Mouse (Mus musculus) CD4-positive helper T cell, adult 2 months (primary cell): ENCODE results near the gene Faf2.

Experiments used
- DNase-seq: peaks from one replicate; pipeline ENCODE4 v3.0.0-alpha.2; 2012; ENCODE audit warnings: low read depth, missing footprints, low spot score

Gene Faf2

DNA sequence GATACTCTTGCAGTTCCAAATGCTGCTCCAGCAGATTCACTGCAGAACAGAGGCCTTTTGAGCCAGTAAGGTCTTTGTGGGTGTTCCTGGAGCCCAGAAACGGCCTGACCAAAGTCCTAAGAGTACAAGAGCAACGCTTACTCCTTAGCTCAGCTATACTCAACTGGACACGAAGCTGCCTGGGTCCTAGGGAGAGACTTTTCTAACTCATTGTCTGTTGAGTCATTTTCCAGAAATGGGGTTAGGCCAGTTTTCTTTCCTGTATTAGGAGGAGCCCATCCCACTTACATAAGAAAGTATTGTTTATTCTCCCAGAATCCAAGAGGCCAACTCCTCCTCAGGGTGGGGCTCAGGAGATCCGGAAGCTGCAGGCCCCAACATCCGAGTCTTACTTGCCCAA lies 16.2 kb upstream of the Faf2 start:
- DNase-seq: no peak

DNA sequence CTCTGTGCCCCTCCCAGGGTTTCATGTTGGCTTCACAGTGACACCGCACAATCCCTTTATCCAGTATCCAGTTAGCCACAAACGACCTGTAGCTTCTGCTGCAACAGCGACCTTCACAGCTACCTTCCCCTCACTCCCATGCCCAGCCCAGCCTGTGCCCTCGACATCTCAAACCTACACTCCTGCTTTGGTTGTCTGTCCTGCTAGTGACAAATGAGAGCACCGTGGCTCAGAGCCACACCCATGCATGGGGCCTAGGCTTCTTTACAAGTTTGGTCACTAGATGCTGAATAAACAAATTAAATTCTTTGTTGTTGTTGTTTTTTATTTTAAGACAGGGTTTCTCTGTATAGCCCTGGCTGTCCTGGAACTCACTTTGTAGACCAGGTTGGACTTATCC lies 14.4 kb upstream of the Faf2 start:
- DNase-seq: no peak

GRCm38 (mm10) chr13:54608002-54608401 lies 13.6 kb upstream of the Faf2 start:
- DNase-seq: no peak

DNA sequence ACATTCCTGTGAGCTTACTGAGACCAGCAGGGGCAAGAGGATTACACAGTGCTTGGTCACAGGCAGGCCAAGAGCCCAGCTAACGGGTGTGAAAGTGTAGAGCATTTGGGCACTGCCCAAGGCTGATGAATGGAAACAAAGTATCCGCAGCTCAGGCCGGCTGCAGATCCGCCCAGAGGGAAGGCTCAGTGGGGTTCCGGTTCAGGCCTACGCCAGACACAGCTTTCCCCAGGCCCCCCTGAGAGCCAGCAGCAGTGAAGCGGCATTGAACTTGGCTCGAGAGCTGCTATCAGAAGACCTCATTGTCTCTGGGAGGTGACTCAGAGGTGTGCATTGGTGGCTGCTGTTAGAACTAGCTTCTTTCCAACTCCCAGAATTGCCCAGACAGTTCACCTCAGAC lies 12.9 kb upstream of the Faf2 start:
- no peak for DNase-seq

DNA sequence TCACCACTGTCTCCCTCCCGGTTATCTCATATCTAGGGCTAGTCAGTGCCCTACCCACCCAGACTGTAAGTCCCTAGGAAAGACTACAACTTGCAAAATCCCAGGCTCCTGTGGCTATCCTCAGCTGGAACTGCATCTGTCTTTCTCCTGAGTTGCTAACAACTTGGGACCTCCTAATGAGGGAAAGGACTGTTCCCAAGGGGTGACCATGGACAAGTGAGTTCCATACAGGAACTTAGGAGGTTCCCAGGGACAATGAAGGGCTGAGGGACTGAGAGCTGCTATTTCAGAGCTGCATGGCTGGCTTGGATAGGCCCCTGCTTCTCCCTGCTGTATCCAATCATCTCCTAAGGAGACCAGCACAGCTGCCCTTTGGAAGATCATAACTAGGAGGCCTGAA lies 12.3 kb upstream of the Faf2 start:
- DNase-seq: no peak

DNA sequence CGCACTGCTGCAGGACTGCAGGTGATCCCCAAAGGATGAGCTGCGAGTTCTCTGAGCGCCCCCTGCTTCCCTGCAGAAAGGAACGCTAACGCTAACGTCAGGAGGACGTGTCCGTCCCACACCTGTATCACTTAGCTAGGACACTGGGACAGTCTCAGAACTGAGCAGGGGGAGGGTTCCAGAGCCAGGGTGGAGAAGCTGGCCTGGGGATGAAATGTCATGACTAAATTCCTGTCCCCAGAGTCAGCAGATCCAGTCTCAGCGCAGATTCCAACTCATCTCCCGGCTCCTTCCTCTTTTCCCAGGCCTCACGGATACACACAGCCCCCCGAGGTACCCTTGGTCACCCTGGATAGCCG lies 11.0 kb upstream of the Faf2 start:
- peak; percentile 11 for DNase-seq

- DNase-seq: peak; percentile 85
These were observed 10.4 kb upstream of the Faf2 start, which contains the start of gene Cltb for GRCm38 (mm10) chr13:54610972-54611754. Gene Cltb (minus strand): TSS chr13:54611344.

DNA sequence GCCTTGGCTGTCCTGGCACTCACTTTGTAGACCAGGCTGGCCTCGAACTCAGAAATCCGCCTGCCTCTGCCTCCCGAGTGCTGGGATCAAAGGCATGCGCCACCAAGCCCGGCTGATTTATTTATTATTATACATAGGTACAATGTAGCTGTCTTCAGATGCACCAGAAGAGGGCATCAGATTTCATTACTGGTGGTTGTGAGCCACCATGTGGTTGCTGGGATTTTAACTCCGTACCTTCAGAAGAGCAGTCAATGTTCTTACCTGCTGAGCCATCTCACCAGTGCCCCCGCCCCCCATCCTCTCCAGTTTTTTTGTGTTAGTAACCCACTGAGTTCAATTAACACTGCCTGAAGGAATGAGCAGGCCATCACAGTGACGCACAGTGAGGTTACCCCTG lies 8.4 kb upstream of the Faf2 start:
- peak; percentile 28 for DNase-seq

- DNase-seq: no peak
These were observed 5.3 kb upstream of the Faf2 start for GRCm38 (mm10) chr13:54616307-54616706.

- DNase-seq: no peak
These were observed 4.6 kb upstream of the Faf2 start for GRCm38 (mm10) chr13:54616998-54617397.

- peak; percentile 57 for DNase-seq
These were observed 457 bp downstream of the Faf2 start for GRCm38 (mm10) chr13:54621960-54622521.

GRCm38 (mm10) chr13:54629128-54629527 lies 7.5 kb downstream of the Faf2 start:
- no peak for DNase-seq

DNA sequence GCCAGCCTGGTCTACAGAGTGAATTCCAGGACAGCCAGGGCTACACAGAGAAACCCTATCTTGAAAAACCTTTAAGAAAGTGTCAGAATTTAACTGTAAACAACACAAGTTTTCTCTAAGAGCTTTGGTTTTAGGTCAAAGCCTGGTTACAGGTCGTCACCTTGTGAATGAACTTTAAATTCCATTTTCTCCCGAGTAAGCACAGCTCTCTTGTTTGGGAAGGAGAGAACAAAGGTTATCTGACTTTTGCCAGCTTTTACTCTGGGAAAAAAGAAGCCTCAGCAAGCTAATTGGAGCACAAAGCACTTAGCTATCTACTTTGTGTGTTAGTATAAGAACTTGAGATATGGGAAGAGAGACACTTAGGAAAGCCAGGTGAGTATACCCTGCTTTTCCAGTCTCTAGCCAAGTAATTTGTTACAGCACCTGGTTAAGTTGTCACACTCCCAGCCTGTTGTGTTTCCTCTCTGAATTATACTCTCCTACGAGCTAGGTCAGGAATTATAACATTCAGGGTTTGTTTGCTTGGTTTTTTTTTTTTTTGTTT lies 11.2 kb downstream of the Faf2 start:
- no peak for DNase-seq

DNA sequence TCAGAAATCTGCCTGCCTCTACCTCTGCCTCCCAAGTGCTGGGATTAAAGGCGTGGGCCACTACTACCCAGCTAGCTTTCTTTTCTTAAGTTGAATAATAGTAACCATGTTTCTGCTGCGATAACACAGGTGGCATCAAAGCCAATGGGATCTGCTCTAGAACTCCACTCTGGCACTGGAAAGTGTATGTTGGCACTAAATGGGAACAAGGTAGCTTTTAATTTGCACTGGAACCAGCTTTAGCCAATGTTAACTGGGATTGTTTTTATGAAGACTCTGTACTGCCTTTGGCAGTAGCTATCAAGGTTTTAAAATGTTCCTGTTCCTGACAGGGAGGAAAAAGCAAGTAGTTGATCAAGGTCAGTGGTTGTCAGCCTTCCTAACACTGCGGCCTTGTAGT lies 13.4 kb downstream of the Faf2 start:
- DNase-seq: no peak

- DNase-seq: no peak
These were observed 28.9 kb downstream of the Faf2 start for GRCm38 (mm10) chr13:54650461-54650860.

DNA sequence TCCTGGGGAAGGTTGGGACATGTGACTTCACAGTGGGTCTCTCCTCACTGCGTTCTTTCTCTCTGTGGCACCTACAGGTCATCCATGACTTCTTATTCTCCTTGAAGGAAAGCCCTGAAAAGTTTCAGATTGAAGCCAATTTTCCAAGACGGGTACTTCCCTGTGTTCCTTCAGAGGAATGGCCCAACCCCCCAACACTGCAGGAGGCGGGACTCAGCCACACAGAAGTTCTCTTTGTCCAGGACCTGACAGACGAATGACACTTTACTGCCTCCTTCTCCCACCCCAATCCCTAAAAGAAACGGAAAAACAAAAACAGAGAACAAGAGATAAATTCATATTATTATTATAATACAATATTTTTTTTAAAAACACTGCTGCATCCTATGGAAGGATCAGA lies 39.3 kb downstream of the Faf2 start:
- DNase-seq: no peak

DNA sequence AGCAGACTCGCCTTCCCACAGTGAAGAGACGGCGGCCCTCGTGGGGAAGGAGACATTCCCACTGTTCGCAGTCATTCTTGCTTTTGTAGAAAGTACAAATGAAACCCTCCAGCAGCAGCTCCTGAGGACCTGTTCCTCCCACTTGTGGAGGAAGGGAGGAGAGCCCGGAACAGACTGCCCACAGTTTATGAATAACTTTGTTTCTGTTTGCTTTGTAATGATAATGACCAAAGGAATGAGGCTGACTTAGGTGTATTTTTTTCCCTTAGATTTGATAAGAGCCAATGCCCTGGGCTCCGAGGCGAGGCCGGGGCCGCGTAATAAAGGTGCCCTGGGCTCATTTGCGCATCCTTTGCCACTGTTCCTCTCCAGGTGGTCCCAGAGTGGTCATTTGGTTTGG lies 39.8 kb downstream of the Faf2 start:
- DNase-seq: no peak

GRCm38 (mm10) chr13:54663999-54664398 lies 42.4 kb downstream of the Faf2 start:
- no peak for DNase-seq

DNA sequence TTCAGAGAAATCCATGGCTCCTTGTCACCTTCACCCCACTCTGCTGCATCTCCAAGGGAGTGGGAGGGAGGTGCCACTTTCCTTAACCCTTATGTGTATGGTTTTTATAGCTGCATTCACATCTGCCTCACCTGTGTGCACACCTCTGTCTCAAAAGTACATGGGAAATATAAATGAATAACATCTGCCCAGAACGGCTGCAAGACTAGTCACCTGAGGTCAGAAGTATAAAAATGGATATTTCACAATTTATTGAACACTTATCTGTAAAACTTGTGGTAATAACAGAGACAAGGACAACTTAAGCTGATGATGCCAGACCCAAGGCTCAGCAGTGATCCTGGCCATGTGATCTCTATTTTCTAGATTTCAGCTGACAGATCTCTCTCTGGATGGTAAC lies 42.9 kb downstream of the Faf2 start:
- DNase-seq: no peak

DNA sequence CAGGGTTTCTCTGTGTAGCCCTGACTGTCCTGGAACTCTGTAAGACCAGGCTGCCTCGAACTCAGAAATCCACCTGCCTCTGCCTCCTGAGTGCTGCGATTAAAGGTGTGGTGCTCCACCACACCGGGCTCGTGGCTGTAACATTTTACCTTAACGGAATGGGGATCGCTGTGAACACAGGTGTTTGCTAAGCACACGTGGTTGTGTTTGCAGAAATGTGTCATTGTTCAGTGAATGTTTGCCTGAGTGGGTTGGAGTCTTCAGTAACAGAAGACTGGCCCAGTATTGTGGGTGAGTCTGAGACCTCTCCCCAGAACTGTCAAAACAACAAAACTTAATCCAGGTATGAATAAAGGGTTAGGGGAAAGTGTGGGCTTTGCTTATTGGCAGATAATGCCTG lies 43.5 kb downstream of the Faf2 start:
- DNase-seq: no peak

DNA sequence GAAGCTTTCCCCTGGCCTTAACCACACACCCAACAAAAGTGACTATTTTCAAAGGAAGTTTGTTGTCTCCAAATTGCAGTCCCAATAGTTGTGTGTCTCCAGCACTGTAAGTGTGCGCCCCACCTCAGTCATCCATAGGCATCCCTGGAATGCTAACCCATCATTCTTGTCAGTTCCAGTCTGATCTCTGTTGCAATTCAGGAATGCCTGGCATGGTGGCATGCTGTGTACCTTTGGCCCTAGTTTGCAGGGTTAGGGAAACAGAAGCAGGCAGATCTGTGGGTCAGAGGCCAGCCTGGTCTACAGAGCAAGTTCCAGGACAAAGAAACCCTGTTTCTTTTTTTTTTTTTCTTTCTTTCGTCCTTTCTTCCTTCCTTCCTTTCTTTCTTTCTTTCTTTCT lies 48.9 kb downstream of the Faf2 start:
- DNase-seq: no peak

GRCm38 (mm10) chr13:54675895-54676590 lies 54.5 kb downstream of the Faf2 start:
- DNase-seq: no peak

- no peak for DNase-seq
These were observed 56.7 kb downstream of the Faf2 start for GRCm38 (mm10) chr13:54678263-54678662.
